Mouse (Mus musculus) brain, embryonic 14.5 days (tissue): ENCODE results near the gene Dapk1.

ENCODE experiments used
- CTCF ChIP-seq: fragments of 200-500 bp; IDR thresholded peaks from 2 replicates; pipeline ENCODE4 v1.5.1; 2012; ENCODE audit warnings: inconsistent platforms, mild to moderate bottlenecking, moderate library complexity, borderline replicate concordance; ENCODE audit not compliant: insufficient read depth, insufficient read length; ENCODE audit errors: extremely low read depth
- POLR2A ChIP-seq: fragments of 200-500 bp; IDR thresholded peaks from 2 replicates; pipeline ENCODE4 v1.6.1; 2012; ENCODE audit warnings: mild to moderate bottlenecking, inconsistent platforms, borderline replicate concordance; ENCODE audit not compliant: poor library complexity, insufficient read depth, insufficient read length, severe bottlenecking; ENCODE audit errors: extremely low read depth

DNA sequence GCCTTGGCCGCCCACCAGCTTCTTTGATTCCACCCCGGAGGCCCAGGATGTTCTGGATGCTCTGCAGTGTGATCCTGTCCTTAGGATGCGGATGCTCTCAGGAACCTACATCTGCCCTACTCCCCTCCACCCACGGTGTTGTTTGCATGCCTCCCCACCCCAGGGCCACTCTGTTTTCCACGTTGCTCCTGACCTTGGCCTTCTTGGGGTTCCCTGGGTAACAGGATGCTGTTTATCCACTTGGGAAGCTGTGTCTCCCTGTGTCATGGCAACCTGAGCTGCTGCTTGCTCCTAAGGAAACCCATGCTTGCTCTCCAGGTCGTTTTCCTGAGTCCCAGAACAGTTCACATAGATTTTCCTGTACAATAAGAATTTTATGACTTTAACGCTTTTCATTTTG lies 86.1 kb downstream of the Dapk1 start:
- no peak for TF ChIP-seq CTCF
- TF ChIP-seq POLR2A = no peak
